Mouse (Mus musculus) left cerebral cortex, postnatal 4 days (tissue): Measurements from ENCODE around the gene Slc37a1. TPM values are rescaled to one million over a fixed set of nuclear protein-coding genes. Genes with fewer than 3 reads are reported as not detected.

Experiments
- DNase-seq: peaks from one replicate; pipeline ENCODE4 v3.0.0-alpha.2; 2022
- intact Hi-C: fragments of 180-260 bp; cut with DNase I; formaldehyde crosslinking; loops from one replicate; pipeline ENCODE4 v1.15.1; 2025
- total RNA-seq, 2 experiments: library from RNA; stranded (reverse); gene quantifications; 2 replicates each; pipeline ENCODE4 v1.2.3; 2021

The Slc37a1 gene
- 10 to 100 TPM; 18.4 to 19.4 TPM for total RNA-seq

DNA sequence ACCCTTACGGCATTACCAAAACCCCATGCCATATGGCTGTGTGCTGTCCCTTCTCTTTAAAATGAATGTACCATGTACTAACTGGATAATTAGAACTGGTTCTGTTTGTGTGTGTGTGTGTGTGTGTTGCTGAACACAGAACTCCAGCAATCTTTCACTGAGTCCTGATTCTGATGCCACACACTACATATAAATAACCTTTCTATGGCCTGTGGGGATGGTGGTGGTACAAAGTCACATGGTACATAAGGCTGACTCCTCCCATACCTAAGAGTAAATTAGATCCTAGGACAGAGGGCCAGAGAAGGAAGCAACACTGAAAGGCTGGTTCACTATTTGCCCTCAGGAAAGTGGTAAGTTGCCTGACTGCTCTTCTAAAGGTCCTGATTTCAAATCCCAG lies at the start of gene Slc37a1:
Gene Slc37a1, plus strand, starts transcription at position 301 of the 400 bp plus-strand sequence.
- intact Hi-C loops = no loop called here
- no peak for DNase-seq

DNA sequence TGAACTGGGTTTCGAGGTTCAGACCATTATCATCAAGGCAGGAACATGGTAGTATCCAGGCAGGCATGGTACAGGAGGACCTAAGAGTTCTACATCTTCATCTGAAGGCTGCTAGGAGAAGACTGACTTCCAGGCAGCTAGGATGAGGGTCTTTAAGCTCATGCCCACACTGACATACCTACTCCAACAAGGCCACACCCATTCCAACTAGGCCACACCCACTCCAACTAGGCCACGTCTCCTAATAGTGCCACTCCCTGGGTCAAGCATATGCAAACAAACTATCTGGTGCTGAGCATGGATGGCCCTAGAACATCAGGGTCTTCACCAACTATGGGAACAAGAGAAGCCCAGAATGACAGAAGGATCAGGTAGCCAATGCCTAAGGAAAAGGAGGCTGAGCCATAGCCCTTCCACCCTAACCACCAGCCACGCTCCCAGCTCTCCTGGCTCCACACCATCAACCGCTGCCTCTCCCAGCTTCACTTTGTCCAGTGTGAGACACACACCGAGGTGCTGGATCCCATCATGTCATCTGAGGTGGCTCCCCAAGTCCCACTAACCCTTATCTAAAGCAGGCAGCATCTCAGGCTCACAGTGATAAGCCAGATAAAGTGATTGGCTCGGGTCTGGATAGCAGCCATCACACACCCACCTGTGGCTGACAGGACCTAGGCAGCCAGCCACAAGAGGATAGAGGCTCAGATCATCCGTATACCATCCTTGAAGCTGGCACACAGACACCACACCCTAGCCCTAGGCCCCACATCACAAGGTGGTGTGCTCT lies 48.2 kb upstream of the Slc37a1 start:
- DNase-seq = no peak
- intact Hi-C loops = no loop called here

- intact Hi-C loops = no loop called here
- no peak for DNase-seq
These were observed 45.4 kb upstream of the Slc37a1 start for GRCm38 (mm10) chr17:31241156-31241555.

DNA sequence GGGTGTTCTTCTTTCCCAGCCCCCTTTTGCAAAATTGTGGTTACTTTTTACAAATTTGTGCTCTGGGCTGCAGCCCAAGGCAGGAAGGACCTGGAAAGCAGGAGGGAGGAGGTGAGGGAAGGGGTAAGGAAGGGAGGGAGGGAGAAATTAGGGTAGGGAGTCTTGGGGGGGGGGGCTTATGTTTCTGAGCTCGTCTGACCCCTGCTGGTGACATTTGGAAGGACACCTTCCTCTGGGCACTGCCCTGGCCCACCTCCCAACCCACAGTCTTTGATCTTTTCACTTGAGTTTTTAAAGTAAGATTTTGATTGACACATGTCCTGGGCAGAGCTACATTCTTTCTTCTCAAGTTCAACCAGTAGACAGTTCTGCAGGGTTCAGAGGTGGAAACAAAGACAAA lies 43.8 kb upstream of the Slc37a1 start:
- DNase-seq = no peak
- intact Hi-C loops = no loop called here

DNA sequence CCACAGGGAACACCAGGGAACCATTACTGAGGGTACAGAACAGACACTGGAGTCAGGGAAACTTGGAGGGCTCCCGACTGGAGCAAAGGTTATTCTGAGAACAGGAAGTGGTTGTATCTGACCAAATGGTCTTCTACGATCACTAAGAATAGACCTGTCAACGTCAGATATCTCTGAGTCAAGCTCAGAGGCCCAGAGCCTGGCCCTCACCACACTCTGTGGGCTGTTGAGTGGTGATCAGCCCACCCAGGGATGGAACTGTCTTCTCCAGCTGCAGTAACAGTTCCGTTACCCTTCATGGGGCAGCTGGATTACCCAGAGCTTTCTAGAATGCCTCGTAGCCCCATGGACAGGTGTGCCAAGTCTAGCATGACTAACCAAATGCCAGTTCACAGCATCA lies 41.3 kb upstream of the Slc37a1 start:
- intact Hi-C loops = no loop called here

GRCm38 (mm10) chr17:31247144-31247543 lies 39.4 kb upstream of the Slc37a1 start:
- no peak for DNase-seq
- intact Hi-C loops = no loop called here

More for the DNA sequence above, 41.3 kb upstream of the Slc37a1 start:
- DNase-seq = no peak

GRCm38 (mm10) chr17:31253951-31254350 lies 32.6 kb upstream of the Slc37a1 start:
- intact Hi-C loops = loop anchor here (1.0 kb wide), 1 partner anchor 55 kb away; no protein-coding TSS in a partner anchor
- DNase-seq = no peak

GRCm38 (mm10) chr17:31254463-31254931 lies 32.1 kb upstream of the Slc37a1 start:
- peak; percentile 90 for DNase-seq
- intact Hi-C loops = loop anchor here (1.0 kb wide), 1 partner anchor 55 kb away; no protein-coding TSS in a partner anchor

DNA sequence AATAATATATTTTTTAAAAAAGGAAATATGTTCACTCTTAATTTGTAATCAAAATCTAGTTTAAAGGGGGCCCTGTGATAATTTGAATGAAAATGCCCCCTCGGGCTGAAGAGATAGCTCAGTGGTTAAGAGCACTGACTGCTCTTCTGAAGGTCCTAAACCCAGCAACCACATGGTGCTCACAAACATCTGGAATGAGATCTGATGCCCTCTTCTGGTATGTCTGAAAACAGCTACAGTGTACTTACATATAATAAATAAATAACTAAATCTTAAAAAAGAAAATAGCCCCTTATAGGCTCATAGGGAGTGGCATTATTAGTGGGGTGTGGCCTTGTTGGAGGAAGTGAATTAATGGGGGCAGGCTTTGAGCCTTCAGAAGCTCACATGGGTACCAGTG lies 29.4 kb upstream of the Slc37a1 start:
- no peak for DNase-seq
- intact Hi-C loops = no loop called here

- no peak for DNase-seq
- intact Hi-C loops = loop anchor here (2.0 kb wide), 1 partner anchor 39 kb away; no protein-coding TSS in a partner anchor
These were observed 28.7 kb upstream of the Slc37a1 start for GRCm38 (mm10) chr17:31257898-31258297.

GRCm38 (mm10) chr17:31258310-31258865 lies 28.2 kb upstream of the Slc37a1 start:
- DNase-seq = no peak
- intact Hi-C loops = loop anchor here (2.0 kb wide), 1 partner anchor 38 kb away; no protein-coding TSS in a partner anchor

DNA sequence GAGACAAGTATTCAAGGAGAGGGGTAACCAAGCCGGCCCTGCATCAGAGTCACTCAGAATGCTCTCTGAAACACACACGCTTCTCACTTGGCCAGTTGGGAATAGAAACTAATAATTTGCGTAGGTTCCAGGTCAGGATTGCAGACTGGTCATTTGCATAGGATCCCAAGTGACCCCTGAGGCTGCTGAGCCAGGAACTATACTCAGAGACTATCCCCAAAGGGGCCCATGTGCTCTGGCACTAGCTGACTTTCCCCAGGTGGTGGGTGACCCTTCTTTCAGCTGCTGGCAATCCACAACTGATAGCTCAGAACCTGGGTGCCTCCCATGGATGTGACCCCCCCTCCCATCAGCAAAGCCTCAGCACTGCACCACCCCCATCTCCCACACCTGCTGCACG lies 27.4 kb upstream of the Slc37a1 start:
- intact Hi-C loops = loop anchor here (2.0 kb wide), 1 partner anchor 38 kb away; no protein-coding TSS in a partner anchor
- DNase-seq = no peak

DNA sequence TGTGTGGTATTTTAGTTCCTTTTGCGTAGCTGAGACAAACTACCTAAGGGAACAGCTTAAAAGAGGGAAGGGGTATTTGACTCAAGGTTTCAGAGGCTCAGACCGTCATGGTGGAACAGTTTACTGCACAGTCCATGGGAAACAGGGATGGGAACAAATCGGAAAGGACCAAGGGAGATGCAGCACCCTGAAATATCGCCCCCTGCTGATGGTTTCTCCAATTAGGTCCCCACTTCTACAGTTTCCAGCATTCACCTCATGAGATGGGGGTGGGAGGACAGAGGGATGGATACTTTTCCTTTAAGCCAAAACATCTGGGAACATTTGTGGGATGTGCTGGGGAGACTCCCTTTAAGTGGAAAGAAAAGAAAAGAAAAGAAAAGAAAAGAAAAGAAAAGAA lies 26.8 kb upstream of the Slc37a1 start:
- DNase-seq = no peak
- intact Hi-C loops = loop anchor here (2.0 kb wide), 1 partner anchor 37 kb away; no protein-coding TSS in a partner anchor

DNA sequence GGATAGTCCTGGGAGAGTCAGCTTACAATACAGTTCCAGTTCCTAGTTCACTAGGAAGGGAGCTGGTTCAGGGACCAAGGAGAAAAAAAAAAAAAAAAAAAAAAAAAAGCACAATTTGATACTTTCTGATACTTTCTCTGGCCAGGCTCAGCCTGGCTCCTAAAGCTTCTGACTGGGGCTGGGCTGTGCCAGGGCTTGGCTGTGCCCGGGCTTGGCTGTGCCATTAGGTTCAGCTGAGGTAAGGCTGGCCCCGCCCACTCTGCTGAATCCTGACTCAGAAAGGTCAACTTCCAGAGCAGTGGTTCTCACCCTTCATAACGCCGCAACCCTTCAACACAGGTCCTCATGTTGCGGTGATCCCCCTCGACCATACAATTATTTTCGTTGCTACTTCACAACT lies 26.2 kb upstream of the Slc37a1 start:
- no peak for DNase-seq
- intact Hi-C loops = no loop called here

DNA sequence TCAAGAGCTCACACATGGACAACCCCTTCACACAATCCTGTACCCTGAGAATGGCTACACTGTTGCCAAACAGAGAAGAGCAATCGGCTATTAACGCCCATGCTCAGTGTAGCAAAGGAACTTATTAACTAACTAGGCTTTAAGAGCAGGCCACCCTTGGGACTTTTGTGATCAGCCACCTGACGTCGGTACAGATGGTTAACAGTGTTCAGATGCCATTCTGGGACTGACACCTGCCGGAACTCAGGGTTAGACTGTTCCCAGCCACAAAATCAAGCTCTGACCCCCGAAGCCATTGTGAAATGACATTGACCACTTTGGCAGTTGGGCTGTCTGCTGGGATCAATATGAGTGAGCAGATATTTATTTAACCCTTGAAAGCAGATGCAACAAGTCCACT lies 25.2 kb upstream of the Slc37a1 start:
- no peak for DNase-seq
- intact Hi-C loops = no loop called here

GRCm38 (mm10) chr17:31262715-31263114 lies 23.9 kb upstream of the Slc37a1 start:
- intact Hi-C loops = no loop called here
- DNase-seq = no peak

GRCm38 (mm10) chr17:31263770-31264169 lies 22.8 kb upstream of the Slc37a1 start:
- intact Hi-C loops = no loop called here
- no peak for DNase-seq

DNA sequence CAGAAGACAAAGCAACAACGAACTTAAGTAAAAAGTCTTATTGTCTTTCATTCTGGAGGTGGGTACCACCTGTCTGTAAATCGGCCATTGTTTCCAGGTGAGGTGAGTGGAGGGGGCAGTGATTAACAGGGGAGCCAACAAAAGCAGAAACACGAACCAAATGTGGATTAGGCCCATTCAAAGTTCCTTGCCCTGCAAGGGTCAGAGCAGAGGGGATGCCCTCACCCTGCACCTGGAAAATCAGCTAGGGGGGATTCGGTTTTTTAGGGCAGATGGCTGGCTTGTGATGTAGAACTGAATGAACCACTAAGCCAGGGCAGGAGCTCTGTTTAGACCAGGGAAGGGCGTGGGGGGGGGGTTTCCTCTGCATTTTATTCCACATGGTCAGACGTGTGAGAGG lies 22.2 kb upstream of the Slc37a1 start:
- DNase-seq = no peak
- intact Hi-C loops = no loop called here

- DNase-seq = no peak
- intact Hi-C loops = no loop called here
These were observed 21.4 kb upstream of the Slc37a1 start for GRCm38 (mm10) chr17:31265171-31265572.

DNA sequence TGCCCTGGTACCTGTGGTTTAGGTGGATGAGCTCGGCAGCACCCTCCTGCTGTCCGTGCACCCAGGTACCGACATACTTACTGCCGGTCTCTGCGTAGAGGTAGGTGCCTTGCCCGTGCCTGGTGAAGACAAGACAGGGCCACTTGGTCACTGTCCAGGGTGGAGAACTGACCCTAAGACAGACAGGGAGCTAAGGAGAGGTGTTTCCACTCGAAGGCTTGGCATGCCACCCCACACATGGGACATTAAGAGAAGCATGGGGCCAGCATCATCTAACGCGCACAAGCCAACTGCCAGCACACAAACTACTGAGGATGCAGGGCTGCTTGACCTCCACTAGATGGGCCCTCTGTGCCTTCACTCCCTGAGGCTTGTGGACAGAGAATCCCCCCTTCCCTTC lies 20.8 kb upstream of the Slc37a1 start:
- DNase-seq = no peak
- intact Hi-C loops = no loop called here

DNA sequence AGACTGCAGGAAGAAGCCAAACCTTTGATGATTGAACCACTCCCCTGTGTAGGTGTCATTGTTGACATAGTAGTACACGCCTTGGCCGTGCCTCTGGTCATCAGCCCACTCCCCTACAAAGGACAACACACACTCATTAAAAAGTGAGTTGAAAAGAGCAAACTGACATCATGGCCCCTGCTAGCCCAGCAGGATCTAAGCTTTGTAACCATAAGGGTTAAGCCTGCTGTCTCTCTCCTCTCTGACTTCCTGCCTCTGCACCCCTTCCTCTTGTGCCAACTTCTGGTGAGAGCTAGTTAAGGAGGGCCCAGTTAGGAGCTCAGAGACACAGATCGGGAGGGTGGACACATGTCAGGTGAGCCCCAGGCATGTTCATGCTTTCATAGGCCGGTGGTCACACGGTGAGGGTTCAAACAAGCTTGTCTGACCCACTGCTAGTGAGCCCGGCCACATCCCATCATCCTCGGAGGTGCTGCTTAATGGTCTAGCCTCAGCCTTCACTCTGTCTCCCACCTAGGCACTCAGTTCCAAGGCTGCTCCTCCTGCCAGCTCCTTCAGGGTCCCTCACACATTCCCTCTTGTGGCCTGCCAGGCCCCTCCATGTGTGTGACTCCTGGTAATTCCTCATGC lies 20.2 kb upstream of the Slc37a1 start:
- DNase-seq = no peak
- intact Hi-C loops = no loop called here

GRCm38 (mm10) chr17:31267138-31267537 lies 19.5 kb upstream of the Slc37a1 start:
- DNase-seq = no peak
- intact Hi-C loops = no loop called here
